9 mouse cellular contexts compared by ENCODE assay signal in genomic region chr8:128709261-128709660, GRCm38 (mm10). TPM values are rescaled to one million over a fixed set of nuclear protein-coding genes. Genes with fewer than 3 reads are reported as not detected.
A peak's percentile ranks its signal among the peaks of the same experiment; 100 is the strongest.
DNase-seq lines count a peak whose midpoint lies in the region; ATAC-seq and TF ChIP-seq lines count a peak whose summit lies in the region.
"Had no signal": no experiment of that assay in that cellular context is flagged by ENCODE, and none has a peak within 500 bp of the region (broad histone marks: within the 10 kb centered on the region; RNA-seq: fewer than 3 reads in every experiment).

No protein-coding gene starts in this region.

- DNase-seq in adrenal gland, adult (ENCODE audit: inconsistent age in 2 of 2, low spot score in 1 of 2) = peak; percentile 80 to 94
- DNase-seq in gastrocnemius, postnatal 36 days = peak; percentile 77 to 79
- peak; percentile 91 to 92 for DNase-seq in kidney, postnatal 4 days
- peak; percentile 85 for DNase-seq in lung, adult 2 months
- DNase-seq in right cerebral cortex, postnatal 14 days = peak; percentile 83
- DNase-seq in urinary bladder, postnatal 25 days (ENCODE audit: low spot score) = peak; percentile 69

- H3K9me3 ChIP-seq in ES-Bruce4 (replicated peaks; ENCODE audit: control insufficient read depth, insufficient read depth, low read length, poor library complexity, severe bottlenecking) = no peaks in the 10 kb centered on the region
- H3K9me3 ChIP-seq: limb, embryonic 15.5 days had no signal

- H3K9ac ChIP-seq in ES-Bruce4 (ENCODE audit: low read depth, poor library complexity, severe bottlenecking) = no peak overlapping the region
- H3K9ac ChIP-seq: limb, embryonic 15.5 days had no signal

- TF ChIP-seq EP300 in ES-Bruce4 (IDR thresholded peaks at IDR 0.05; ENCODE audit: insufficient read depth, low read depth, low read length) = no peak

- ATAC-seq in common myeloid progenitor, adult 5-6 weeks (replicated peaks; ENCODE audit: low read depth, poor library complexity, severe bottlenecking) = peak; percentile 99

- intact Hi-C loops in gastrocnemius, postnatal 36 days (cut with DNase I) = loop anchor here (2.0 to 10.0 kb wide), 2 partner anchors 56 to 194 kb away; no protein-coding TSS in a partner anchor

- peaks cover 48% of the 10 kb centered on the region for H3K36me3 ChIP-seq in ES-Bruce4 (ENCODE audit: control insufficient read depth, insufficient read depth, low read length, poor library complexity, severe bottlenecking)

- TF ChIP-seq POLR2A in ES-Bruce4 (IDR thresholded peaks at IDR 0.05; ENCODE audit: insufficient read depth, low read length) = no peak
- TF ChIP-seq POLR2A in lung, adult 2 months (IDR thresholded peaks at IDR 0.05; ENCODE audit: borderline replicate concordance, extremely low read depth, low read depth, low read length) = no peak

- H3K27ac ChIP-seq in ES-Bruce4 (ENCODE audit: insufficient read depth, low read length) = no peak overlapping the region
- H3K27ac ChIP-seq: limb, embryonic 15.5 days had no signal

- no peaks in the 10 kb centered on the region for H3K27me3 ChIP-seq in ES-Bruce4 (ENCODE audit: control insufficient read depth, insufficient read depth, low read length, poor library complexity, severe bottlenecking)
- H3K27me3 ChIP-seq: limb, embryonic 15.5 days had no signal

- H3K4me1 ChIP-seq in ES-Bruce4 (ENCODE audit: control insufficient read depth, insufficient read depth, low read length) = no peaks in the 10 kb centered on the region
- H3K4me1 ChIP-seq in lung, adult 2 months (ENCODE audit: control insufficient read depth, insufficient read depth, low read length) = no peaks in the 10 kb centered on the region
- H3K4me1 ChIP-seq: limb, embryonic 15.5 days had no signal

- 44% methylated on average over 3 of the region's 3 CpGs for WGBS in lung, adult 2 months

- H3K4me3 ChIP-seq in ES-Bruce4 (ENCODE audit: low read depth, low read length) = no peak overlapping the region
- H3K4me3 ChIP-seq in lung, adult 2 months (replicated peaks; ENCODE audit: extremely low read depth, low read depth, low read length) = no peak overlapping the region
- H3K4me3 ChIP-seq: limb, embryonic 15.5 days had no signal

- peak; percentile 79 for TF ChIP-seq CTCF in ES-Bruce4 (IDR thresholded peaks at IDR 0.05; ENCODE audit: low read depth, low read length)
- peak; percentile 97 for TF ChIP-seq CTCF in lung, adult 2 months (IDR thresholded peaks at IDR 0.05; ENCODE audit: insufficient read depth, low read length)

RNA-seq across cellular contexts. Expression of gene Itgb1, which starts 23.8 kb away (rescaled TPM):
- 244 and 246 TPM in 2 replicates for polyA plus RNA-seq in ES-Bruce4 (2011; ENCODE audit: insufficient read depth, insufficient read length, low read depth, missing spikeins)
- total RNA-seq in common myeloid progenitor, adult 5-6 weeks (2017) = 190 and 198 TPM in 2 replicates
- total RNA-seq in gastrocnemius, postnatal 36 days (2021) = 100 to 1,000 TPM; 157 to 177 TPM
- polyA plus RNA-seq in lung, adult 2 months (2012; rRNA removed) = 68.7 and 107 TPM in 2 replicates
